Mouse (Mus musculus): Measurements from ENCODE around the gene Bcl2l12. TPM values are rescaled to one million over a fixed set of nuclear protein-coding genes. Genes with fewer than 3 reads are reported as not detected.
"Not testable (repeated sequence)": the region's sequence is repeated elsewhere in the genome, so short reads cannot be mapped to it uniquely, and the experiment has no call there.

Bcl2l12 gene
- polyA plus RNA-seq, 1 experiment from 2014 or later: 17.3 TPM

DNA sequence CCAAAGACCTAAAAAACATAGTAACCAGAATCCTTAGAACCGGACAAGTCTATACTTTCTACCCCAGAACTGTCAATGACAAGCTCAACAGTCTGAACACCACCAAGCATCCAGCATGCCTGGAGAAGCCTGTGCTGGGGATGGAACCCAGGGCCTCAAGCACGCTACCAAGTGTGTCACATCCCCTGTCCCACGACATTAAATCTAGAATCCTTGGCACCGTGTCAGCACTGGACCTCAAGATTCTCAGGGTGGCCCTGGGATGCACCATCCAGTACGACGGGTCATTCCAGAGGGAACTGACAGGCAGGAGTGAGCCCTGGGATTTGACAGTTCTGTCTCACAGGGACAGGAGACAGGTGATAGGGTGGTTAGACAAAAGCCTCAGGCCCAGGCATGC, 31.5 kb upstream of the Bcl2l12 start:
- peaks cover 85% of the 10 kb centered on the region for H3K36me3 ChIP-seq
- no peak overlapping the region for H3K27ac ChIP-seq (replicated peaks)
- no peaks in the 10 kb centered on the region for H3K27me3 ChIP-seq
- no peak overlapping the region for H3K4me2 ChIP-seq
- no peaks in the 10 kb centered on the region for H3K9me3 ChIP-seq
- no peak overlapping the region for H3K4me3 ChIP-seq
- WGBS: 89% methylated on average over 6 of the region's 6 CpGs
- ATAC-seq (ENCODE audit: low read depth): no peak
- H3K4me1 ChIP-seq (replicated peaks): peaks cover 16% of the 10 kb centered on the region
- no peak overlapping the region for H3K9ac ChIP-seq

DNA sequence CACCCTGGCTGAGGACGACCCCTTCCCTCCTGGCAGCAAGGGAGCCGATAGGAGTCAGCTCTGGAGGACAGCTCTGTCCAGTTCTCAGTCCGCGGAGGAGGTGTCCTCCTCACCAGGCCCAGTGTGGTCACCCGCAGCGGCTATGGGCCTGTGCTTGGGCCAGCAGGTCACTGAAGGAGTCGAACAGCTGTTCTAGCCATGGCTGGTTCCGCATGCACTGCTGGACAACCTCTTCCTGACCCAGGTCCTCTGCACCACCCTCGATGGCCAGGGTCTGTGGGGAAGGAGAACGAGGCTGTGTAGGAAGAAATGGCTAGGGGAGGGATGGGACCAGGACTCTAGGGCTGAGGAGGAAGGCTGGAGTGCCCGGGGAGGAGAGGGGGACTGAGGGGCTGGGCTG, 29.8 kb upstream of the Bcl2l12 start:
- Histone ChIP-seq H3K36me3 (peaks cover 68% of the 10 kb centered on the region), H3K4me2 (no peak overlapping the region), H3K9ac (no peak overlapping the region), H3K27me3 (no peaks in the 10 kb centered on the region), H3K27ac (replicated peaks) (no peak overlapping the region), H3K9me3 (no peaks in the 10 kb centered on the region), H3K4me3 (no peak overlapping the region), H3K4me1 (replicated peaks) (peaks cover 16% of the 10 kb centered on the region)
- ATAC-seq (ENCODE audit: low read depth): no peak
- 95% methylated on average over 11 of the region's 11 CpGs for WGBS

- Histone ChIP-seq H3K27ac (replicated peaks) (no peak overlapping the region), H3K9me3 (no peaks in the 10 kb centered on the region), H3K36me3 (peaks cover 62% of the 10 kb centered on the region), H3K4me1 (replicated peaks) (peaks cover 16% of the 10 kb centered on the region), H3K4me3 (no peak overlapping the region), H3K27me3 (no peaks in the 10 kb centered on the region), H3K9ac (no peak overlapping the region), H3K4me2 (no peak overlapping the region)
- ATAC-seq (ENCODE audit: low read depth): no peak
- WGBS: 98% methylated on average over 9 of the region's 9 CpGs
Measured at GRCm38 (mm10) chr7:45027761-45028160, 29.2 kb upstream of the Bcl2l12 start.

DNA sequence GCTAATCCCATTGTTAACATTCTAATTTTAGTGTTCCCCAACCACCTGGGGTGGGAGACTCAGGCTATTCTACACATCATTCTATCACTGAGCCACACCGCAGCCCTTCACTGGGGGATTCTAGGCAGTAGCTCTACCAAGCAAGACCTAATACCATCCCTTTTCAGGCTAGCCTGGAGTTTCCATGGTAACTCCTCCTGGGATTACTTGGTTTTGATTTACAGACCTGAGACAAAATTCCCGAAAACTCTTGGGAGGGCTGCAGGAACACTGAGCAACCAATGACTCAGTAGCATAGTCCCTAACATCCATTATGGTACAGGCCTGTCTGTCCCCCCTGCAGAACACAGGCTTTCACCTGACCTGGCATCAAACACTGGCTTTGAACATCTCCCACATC, 27.7 kb upstream of the Bcl2l12 start:
- Histone ChIP-seq H3K4me1 (replicated peaks) (peaks cover 16% of the 10 kb centered on the region), H3K9ac (no peak overlapping the region), H3K4me3 (no peak overlapping the region), H3K36me3 (peaks cover 47% of the 10 kb centered on the region), H3K27me3 (no peaks in the 10 kb centered on the region), H3K4me2 (no peak overlapping the region), H3K27ac (replicated peaks) (peak overlapping the region; percentile 56), H3K9me3 (no peaks in the 10 kb centered on the region)
- 33% methylated on average over 2 of the region's 2 CpGs for WGBS
- 0 out of 2 replicates have a peak, but pooled peaks have one; percentile 41 for ATAC-seq (ENCODE audit: low read depth)

DNA sequence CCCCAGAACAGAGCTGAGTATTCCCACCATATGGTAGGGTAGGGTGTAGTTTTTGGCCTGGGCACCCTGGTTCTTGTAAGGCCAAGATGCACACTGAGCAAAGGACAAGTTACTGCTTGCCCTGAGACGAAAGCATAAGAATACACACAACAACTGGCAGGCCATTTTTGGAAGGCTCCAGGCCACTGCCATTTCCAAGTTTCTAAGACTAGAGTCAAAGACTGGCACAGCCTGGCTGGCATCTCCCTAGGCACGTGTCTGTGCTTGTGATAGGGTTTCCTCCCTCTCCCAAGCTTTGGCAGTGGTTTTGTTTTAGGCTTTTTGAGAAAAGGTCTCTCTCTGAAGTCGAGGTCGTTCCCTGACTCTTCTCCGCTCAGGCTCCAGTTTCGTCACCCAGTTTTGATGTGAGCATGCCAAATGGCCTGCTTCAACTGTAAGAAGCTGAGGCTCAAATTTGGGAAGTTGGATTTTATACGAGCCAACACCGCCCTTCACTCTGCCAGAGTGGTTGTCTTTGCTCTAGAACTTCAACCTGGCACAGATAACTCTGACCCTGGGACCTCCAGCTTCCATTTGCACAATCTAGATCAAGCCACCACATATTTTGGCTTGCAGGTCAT, 27.2 kb upstream of the Bcl2l12 start:
- Histone ChIP-seq H3K27me3 (no peaks in the 10 kb centered on the region), H3K4me1 (replicated peaks) (peaks cover 16% of the 10 kb centered on the region), H3K9me3 (no peaks in the 10 kb centered on the region), H3K4me2 (no peak overlapping the region), H3K4me3 (no peak overlapping the region), H3K9ac (no peak overlapping the region), H3K27ac (replicated peaks) (peak overlapping the region; percentile 56; the same call in 1 of the 2 replicates), H3K36me3 (peaks cover 42% of the 10 kb centered on the region)
- no peak for ATAC-seq (ENCODE audit: low read depth)
- 86% methylated on average over 8 of the region's 8 CpGs for WGBS

- ATAC-seq (ENCODE audit: low read depth): no peak
- H3K4me3 ChIP-seq: no peak overlapping the region
- H3K9ac ChIP-seq: no peak overlapping the region
- H3K4me1 ChIP-seq (replicated peaks): peaks cover 16% of the 10 kb centered on the region
- H3K27ac ChIP-seq (replicated peaks): peak overlapping the region; percentile 56; the same call in 1 of the 2 replicates
- peaks cover 30% of the 10 kb centered on the region for H3K36me3 ChIP-seq
- no peak overlapping the region for H3K4me2 ChIP-seq
- WGBS: 90% methylated on average over 15 of the region's 15 CpGs
- H3K27me3 ChIP-seq: no peaks in the 10 kb centered on the region
- H3K9me3 ChIP-seq: no peaks in the 10 kb centered on the region
Measured at GRCm38 (mm10) chr7:45024281-45025248, 26.1 kb upstream of the Bcl2l12 start.

GRCm38 (mm10) chr7:45023711-45024110, 25.2 kb upstream of the Bcl2l12 start:
- not testable (repeated sequence) for H3K9ac ChIP-seq; H3K27ac ChIP-seq (replicated peaks); H3K4me3 ChIP-seq; H3K9me3 ChIP-seq; H3K27me3 ChIP-seq; ATAC-seq (ENCODE audit: low read depth); H3K4me2 ChIP-seq
- Histone ChIP-seq H3K36me3 (peaks cover 22% of the 10 kb centered on the region), H3K4me1 (replicated peaks) (peaks cover 20% of the 10 kb centered on the region)
- 74% methylated on average over 5 of the region's 5 CpGs for WGBS

GRCm38 (mm10) chr7:45020225-45020624, 21.7 kb upstream of the Bcl2l12 start:
- H3K27ac ChIP-seq (replicated peaks): no peak overlapping the region
- H3K4me2 ChIP-seq: no peak overlapping the region
- no peaks in the 10 kb centered on the region for H3K27me3 ChIP-seq
- H3K4me3 ChIP-seq: no peak overlapping the region
- ATAC-seq (ENCODE audit: low read depth): no peak
- H3K9ac ChIP-seq: no peak overlapping the region
- H3K36me3 ChIP-seq: no peaks in the 10 kb centered on the region
- no peaks in the 10 kb centered on the region for H3K9me3 ChIP-seq
- H3K4me1 ChIP-seq (replicated peaks): peaks cover 28% of the 10 kb centered on the region
- 82% methylated on average over 9 of the region's 9 CpGs for WGBS

- no peak overlapping the region; the same call in 1 of the 2 replicates for H3K4me3 ChIP-seq
- H3K9me3 ChIP-seq: no peaks in the 10 kb centered on the region
- H3K4me1 ChIP-seq (replicated peaks): peaks cover 38% of the 10 kb centered on the region
- H3K27me3 ChIP-seq: no peaks in the 10 kb centered on the region
- WGBS: 43% methylated on average over 8 of the region's 8 CpGs
- H3K9ac ChIP-seq: 0 out of 2 replicates have a peak overlapping the region, but pooled peaks have one; percentile 73
- H3K4me2 ChIP-seq: peak overlapping the region; percentile 78
- ATAC-seq (ENCODE audit: low read depth): no peak
- H3K27ac ChIP-seq (replicated peaks): no peak overlapping the region
- H3K36me3 ChIP-seq: no peaks in the 10 kb centered on the region
Measured at GRCm38 (mm10) chr7:45019031-45019571, 20.6 kb upstream of the Bcl2l12 start.

DNA sequence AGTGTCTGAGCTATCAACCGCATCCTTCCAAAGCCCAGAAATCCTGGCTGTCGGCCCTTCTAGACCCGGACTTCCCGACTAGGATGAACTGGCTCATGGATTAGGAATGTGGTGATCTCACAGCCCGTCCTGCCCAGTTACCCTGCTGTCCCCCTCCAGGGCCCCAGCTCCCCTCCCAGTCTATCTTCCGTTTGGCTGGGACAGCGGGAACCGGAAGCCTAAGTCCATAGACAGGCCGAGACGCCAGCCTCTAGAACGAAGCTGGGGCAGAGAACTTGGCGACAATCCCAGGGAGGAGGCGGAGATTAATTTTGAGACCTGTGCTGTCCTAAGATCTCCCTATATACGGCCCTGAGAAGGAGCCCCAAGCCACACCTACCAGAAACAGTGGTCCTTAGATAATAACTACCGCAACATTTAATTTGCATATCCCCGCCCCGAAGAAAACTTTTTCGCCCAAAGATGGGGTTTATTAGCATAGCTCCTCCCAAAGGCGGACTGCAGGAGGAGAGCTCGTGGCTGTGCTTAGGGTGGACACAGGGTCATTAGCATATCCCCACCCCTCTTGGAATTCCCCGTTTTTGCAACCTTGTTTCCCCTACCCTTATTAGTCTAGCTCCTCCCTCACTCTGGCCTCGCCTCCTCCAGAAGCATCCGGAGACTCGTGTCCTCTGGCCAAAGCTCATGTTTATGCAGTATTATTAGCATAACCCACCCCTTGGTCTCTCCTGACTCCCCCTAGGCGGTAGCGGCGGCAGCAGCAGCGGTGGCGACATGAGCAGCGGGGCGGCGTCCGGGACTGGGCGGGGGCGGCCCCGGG, 18.9 kb upstream of the Bcl2l12 start, which contains the start of gene Rras:
Gene Rras (plus strand): TSS at position 720 of the 820 bp plus-strand sequence.
- Histone ChIP-seq H3K9me3 (no peaks in the 10 kb centered on the region), H3K9ac (peak within 1 kb of the TSS; percentile 73), H3K27ac (replicated peaks) (peak within 1 kb of the TSS; percentile 90), H3K4me3 (peak within 1 kb of the TSS; percentile 80), H3K4me1 (replicated peaks) (peaks cover 51% of the 10 kb centered on the region), H3K36me3 (peaks cover 12% of the 10 kb centered on the region), H3K4me2 (peak within 1 kb of the TSS; percentile 78), H3K27me3 (no peaks in the 10 kb centered on the region)
- ATAC-seq (ENCODE audit: low read depth): peak; percentile 79
- WGBS: under 1% methylated on average over 36 of the region's 36 CpGs

- Histone ChIP-seq H3K9ac (peak overlapping the region; percentile 60), H3K27me3 (no peaks in the 10 kb centered on the region), H3K4me1 (replicated peaks) (peaks cover 51% of the 10 kb centered on the region), H3K9me3 (no peaks in the 10 kb centered on the region), H3K36me3 (peaks cover 19% of the 10 kb centered on the region), H3K27ac (replicated peaks) (peak overlapping the region; percentile 90), H3K4me3 (peak overlapping the region; percentile 80), H3K4me2 (peak overlapping the region; percentile 78)
- no peak for ATAC-seq (ENCODE audit: low read depth)
- 4% methylated on average over 4 of the region's 4 CpGs for WGBS
Measured at GRCm38 (mm10) chr7:45016761-45017160, 18.2 kb upstream of the Bcl2l12 start.
